Mouse (Mus musculus) heart, adult 2 months (tissue): ENCODE data around the gene Fbxo28. TPM values are rescaled to one million over a fixed set of nuclear protein-coding genes. Genes with fewer than 3 reads are reported as not detected.
A peak's percentile ranks its signal among the peaks of the same experiment; 100 is the strongest.

ENCODE experiments used
- DNase-seq, 2 experiments: peaks; one replicate each; pipeline ENCODE4 v3.0.0; 2021
- H3K27ac ChIP-seq: fragments of 200-600 bp; 2 replicates; pipeline ENCODE4 v1.8.1; 2022
- H3K27me3 ChIP-seq: fragments of 200-500 bp; 2 replicates; pipeline ENCODE4 v1.6.1; 2012; ENCODE audit warnings: mild to moderate bottlenecking, low read length, inconsistent platforms, mixed read lengths; ENCODE audit not compliant: control insufficient read depth, insufficient read depth
- H3K36me3 ChIP-seq: fragments of 200-500 bp; 2 replicates; pipeline ENCODE4 v1.6.1; 2012; ENCODE audit warnings: low read length, inconsistent platforms; ENCODE audit not compliant: control insufficient read depth, insufficient read depth
- H3K4me1 ChIP-seq: fragments of 200-500 bp; 2 replicates; pipeline ENCODE4 v1.6.1; 2011; ENCODE audit warnings: low read length; ENCODE audit not compliant: control insufficient read depth, insufficient read depth
- H3K4me3 ChIP-seq: fragments of 200-600 bp; 2 replicates; pipeline ENCODE4 v1.8.1; 2022
- H3K79me2 ChIP-seq: fragments of 200-500 bp; replicated peaks from 2 replicates; pipeline ENCODE4 v1.6.1; 2012; ENCODE audit warnings: mild to moderate bottlenecking, inconsistent platforms, low read length, moderate library complexity, mixed read lengths; ENCODE audit not compliant: control insufficient read depth, insufficient read depth
- H3K9ac ChIP-seq: fragments of 200-500 bp; 2 replicates; pipeline ENCODE4 v1.6.1; 2012; ENCODE audit warnings: low read depth, mild to moderate bottlenecking, control low read depth, inconsistent platforms, low read length, mixed read lengths
- CTCF ChIP-seq: fragments of 200-600 bp; IDR thresholded peaks from 2 replicates; pipeline ENCODE4 v1.8.1; 2022; ENCODE audit warnings: antibody characterized with exemption, mild to moderate bottlenecking, moderate library complexity
- EP300 ChIP-seq: fragments of 200-500 bp; IDR thresholded peaks from 2 replicates; pipeline ENCODE4 v1.6.1; 2011; ENCODE audit warnings: low read depth, low read length, control low read depth; ENCODE audit not compliant: insufficient read depth
- POLR2A ChIP-seq: fragments of 200-500 bp; IDR thresholded peaks from 2 replicates; pipeline ENCODE4 v1.6.1; 2011; ENCODE audit warnings: mild to moderate bottlenecking, low read depth, low read length, control low read depth; ENCODE audit not compliant: insufficient read depth
- whole genome bisulfite sequencing: fragments of 180-500 bp; shearing (Covaris S2); methylation state at CpG from one replicate; pipeline ENCODE4 v1.1.7; 2018; 5-methylcytosine and 5-hydroxymethylcytosine counted together
- intact Hi-C: fragments of 180-260 bp; cut with DNase I; formaldehyde crosslinking; loops from one replicate; pipeline ENCODE4 v1.15.1; 2025
- polyA plus RNA-seq: library from polyadenylated mRNA; depleted of rRNA; stranded (reverse); fragments of >200 nt; gene quantifications from 2 replicates; pipeline ENCODE4 v1.2.3, GENCODE M21; 2012
- total RNA-seq, 2 experiments: library from RNA; stranded (reverse); gene quantifications; 2 replicates each; pipeline ENCODE4 v1.2.3; 2021

The Fbxo28 gene
- total and polyA plus RNA-seq, 3 experiments = 7.1 to 20.9 (median 20.4) TPM

GRCm38 (mm10) chr1:182314201-182314600, 27.2 kb downstream of the Fbxo28 start:
- no peaks in the 10 kb centered on the region for H3K79me2 ChIP-seq
- H3K36me3 ChIP-seq = no peaks in the 10 kb centered on the region; the same call in 1 of the 2 replicates
- no peak for TF ChIP-seq CTCF
- no peak for TF ChIP-seq POLR2A
- TF ChIP-seq EP300 = no peak
- H3K27ac ChIP-seq = no peak overlapping the region
- DNase-seq = no peak
- intact Hi-C loops = no loop called here
- no peaks in the 10 kb centered on the region for H3K27me3 ChIP-seq
- no peak overlapping the region for H3K4me3 ChIP-seq
- no peaks in the 10 kb centered on the region for H3K4me1 ChIP-seq
- no peak overlapping the region for H3K9ac ChIP-seq
- WGBS = 96% methylated on average over 5 of the region's 5 CpGs

DNA sequence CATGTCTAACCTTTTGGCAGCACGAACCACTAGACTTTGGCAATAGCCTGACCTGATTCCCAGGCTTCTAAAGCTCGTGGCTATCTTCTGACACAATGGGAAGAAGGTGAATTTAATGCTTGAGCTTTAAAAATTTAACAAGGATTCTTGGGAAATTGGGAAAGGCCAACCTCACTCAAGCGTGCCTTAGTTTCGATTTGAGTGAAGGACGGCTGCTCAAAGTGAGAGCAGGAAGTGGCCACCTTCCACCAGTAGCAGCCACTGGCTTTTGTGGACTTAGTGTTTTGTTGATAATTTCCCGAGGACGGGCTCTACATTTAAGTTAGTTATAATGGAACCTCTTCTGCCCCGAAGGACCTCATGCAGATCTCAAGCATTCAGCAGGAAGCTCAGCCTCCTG, 28.2 kb downstream of the Fbxo28 start:
- no peak overlapping the region for H3K4me3 ChIP-seq
- H3K27ac ChIP-seq = no peak overlapping the region
- no peaks in the 10 kb centered on the region for H3K79me2 ChIP-seq
- DNase-seq = no peak
- 96% methylated on average over 8 of the region's 8 CpGs for WGBS
- no peak for TF ChIP-seq CTCF
- no peak for TF ChIP-seq EP300
- TF ChIP-seq POLR2A = no peak
- intact Hi-C loops = no loop called here
- H3K36me3 ChIP-seq = no peaks in the 10 kb centered on the region; the same call in 1 of the 2 replicates
- H3K27me3 ChIP-seq = no peaks in the 10 kb centered on the region
- no peaks in the 10 kb centered on the region for H3K4me1 ChIP-seq
- no peak overlapping the region for H3K9ac ChIP-seq

DNA sequence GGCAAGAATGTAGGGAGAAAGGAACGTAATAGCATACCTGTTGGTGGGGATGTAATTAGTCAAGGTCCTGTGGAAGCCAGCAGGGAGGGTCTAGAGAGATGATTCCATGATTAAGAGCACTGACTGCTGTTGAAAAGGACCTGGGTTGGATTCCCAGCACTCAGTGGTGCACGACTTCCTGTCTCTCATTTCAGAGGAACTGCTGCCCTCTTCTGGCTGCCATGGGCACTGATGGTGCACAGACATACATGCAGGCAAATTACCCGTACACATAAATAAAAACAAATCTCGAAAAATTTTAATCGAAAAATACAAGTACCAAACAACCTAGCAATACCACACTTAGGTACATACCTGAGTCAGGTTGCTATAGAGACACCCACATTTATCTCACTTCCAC, 30.1 kb downstream of the Fbxo28 start:
- no peaks in the 10 kb centered on the region for H3K79me2 ChIP-seq
- WGBS = 97% methylated on average over 5 of the region's 5 CpGs
- H3K27ac ChIP-seq = no peak overlapping the region
- no peaks in the 10 kb centered on the region for H3K27me3 ChIP-seq
- intact Hi-C loops = no loop called here
- H3K4me3 ChIP-seq = no peak overlapping the region
- TF ChIP-seq POLR2A (no peak), CTCF (peak; percentile 50), EP300 (no peak)
- no peak for DNase-seq
- no peak overlapping the region for H3K9ac ChIP-seq
- H3K36me3 ChIP-seq = no peaks in the 10 kb centered on the region; the same call in 1 of the 2 replicates
- no peaks in the 10 kb centered on the region for H3K4me1 ChIP-seq

DNA sequence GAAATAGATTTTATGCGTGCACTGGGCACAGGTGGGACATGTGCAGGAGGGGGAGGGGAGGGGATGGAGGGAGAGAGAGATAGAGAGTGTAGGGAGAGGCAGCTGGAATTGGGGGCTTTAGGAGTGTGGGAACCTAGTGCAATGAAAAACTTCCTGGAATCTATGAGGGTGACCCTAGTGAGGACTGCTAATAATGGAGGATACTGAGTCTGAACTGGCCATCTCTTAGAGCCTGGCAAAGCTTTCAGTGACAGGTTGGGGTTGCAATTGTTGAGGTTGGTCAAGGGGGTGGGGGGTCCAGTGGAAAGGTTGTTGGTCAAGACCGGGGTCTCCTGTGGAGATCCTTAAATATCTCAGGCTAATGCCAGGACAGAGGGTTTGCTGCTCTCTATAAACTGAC, 31.1 kb downstream of the Fbxo28 start:
- intact Hi-C loops = no loop called here
- H3K27ac ChIP-seq = no peak overlapping the region
- H3K4me3 ChIP-seq = no peak overlapping the region
- DNase-seq = no peak
- WGBS = 92% methylated on average over 2 of the region's 2 CpGs
- no peaks in the 10 kb centered on the region for H3K36me3 ChIP-seq
- H3K79me2 ChIP-seq = no peaks in the 10 kb centered on the region
- no peaks in the 10 kb centered on the region for H3K4me1 ChIP-seq
- TF ChIP-seq EP300 = no peak
- no peak for TF ChIP-seq POLR2A
- no peak for TF ChIP-seq CTCF
- no peak overlapping the region for H3K9ac ChIP-seq
- no peaks in the 10 kb centered on the region for H3K27me3 ChIP-seq

DNA sequence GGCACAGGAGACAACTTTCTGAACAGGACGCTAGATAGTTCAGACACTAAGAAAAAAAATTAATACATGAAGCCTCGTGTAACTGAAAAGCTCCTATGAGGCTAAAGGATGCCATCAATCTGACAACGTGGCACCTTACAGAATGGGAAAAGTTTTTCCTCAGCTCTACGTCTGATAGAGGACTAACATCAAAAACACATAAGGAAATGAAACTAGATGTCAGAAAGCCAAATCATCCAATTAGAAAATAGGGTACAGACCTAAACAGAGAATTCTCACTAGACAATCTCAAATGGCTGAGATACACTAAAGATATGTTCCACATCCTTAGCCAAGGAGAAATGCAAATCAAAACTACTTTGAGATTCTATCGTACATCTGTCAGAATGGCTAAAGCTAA, 32.0 kb downstream of the Fbxo28 start:
- no peak for DNase-seq
- TF ChIP-seq EP300 = no peak
- TF ChIP-seq POLR2A = no peak
- TF ChIP-seq CTCF = no peak
- intact Hi-C loops = no loop called here

GRCm38 (mm10) chr1:182302916-182303315, 38.5 kb downstream of the Fbxo28 start:
- Histone ChIP-seq H3K79me2 (no peaks in the 10 kb centered on the region), H3K4me3 (no peak overlapping the region), H3K36me3 (no peaks in the 10 kb centered on the region), H3K27me3 (no peaks in the 10 kb centered on the region), H3K27ac (no peak overlapping the region), H3K9ac (no peak overlapping the region), H3K4me1 (no peaks in the 10 kb centered on the region; the same call in 1 of the 2 replicates)
- DNase-seq = no peak
- no peak for TF ChIP-seq POLR2A
- no peak for TF ChIP-seq CTCF
- no peak for TF ChIP-seq EP300
- intact Hi-C loops = no loop called here
- WGBS = 86% methylated on average over 5 of the region's 5 CpGs

More for the DNA sequence above, 32.0 kb downstream of the Fbxo28 start:
- Histone ChIP-seq H3K4me1 (no peaks in the 10 kb centered on the region; the same call in 1 of the 2 replicates), H3K4me3 (no peak overlapping the region), H3K36me3 (no peaks in the 10 kb centered on the region), H3K27ac (no peak overlapping the region), H3K27me3 (no peaks in the 10 kb centered on the region), H3K9ac (no peak overlapping the region), H3K79me2 (no peaks in the 10 kb centered on the region)
- WGBS = 55% methylated on average over 5 of the region's 5 CpGs
